Mouse (Mus musculus): Measurements from ENCODE around the gene Magi1. TPM values are rescaled to one million over a fixed set of nuclear protein-coding genes. Genes with fewer than 3 reads are reported as not detected.

Magi1 gene
- total RNA-seq, 2 experiments from 2014 or later = 13.9 to 18.5 TPM

DNA sequence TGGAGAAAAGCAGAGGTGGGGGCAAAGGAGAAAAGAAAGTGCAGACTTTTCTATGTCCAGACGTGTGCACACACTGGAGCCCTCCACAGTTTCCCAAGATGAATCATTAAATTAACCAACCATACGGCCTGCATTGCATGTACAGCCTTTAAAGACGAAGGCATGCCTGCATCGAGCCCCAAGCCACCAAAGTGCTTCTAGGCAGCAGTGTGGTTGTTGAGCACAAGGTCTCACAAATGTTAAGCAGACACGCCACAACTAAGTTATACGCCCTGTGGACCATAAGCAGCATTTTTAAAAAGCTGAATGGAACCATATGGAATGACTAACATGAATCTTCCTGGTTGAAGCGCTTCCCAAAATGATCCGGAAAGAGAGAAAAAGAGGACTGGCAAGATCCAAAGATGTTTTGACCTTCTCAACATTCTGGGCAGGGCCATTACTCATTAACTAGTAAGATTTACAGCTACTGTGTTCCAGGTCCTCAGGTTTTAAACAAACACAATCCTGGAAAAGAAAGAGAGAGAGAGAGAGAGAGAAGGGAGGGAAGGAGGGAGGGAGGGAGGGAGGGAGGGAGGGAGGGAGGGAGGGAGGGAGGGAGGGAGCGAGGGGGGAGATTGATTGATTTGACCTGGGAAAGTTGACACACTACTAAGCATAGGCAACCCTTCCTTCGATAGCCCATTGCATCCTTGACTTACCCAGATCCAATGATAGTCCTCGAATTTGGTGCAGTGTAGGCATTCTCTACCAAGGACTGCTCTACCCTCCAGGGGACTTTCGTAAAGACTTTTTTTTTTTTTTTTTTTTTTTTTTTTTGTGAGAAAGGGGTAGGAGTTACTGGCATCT is 26.5 kb downstream of the Magi1 start:
- no peak for DNase-seq

DNA sequence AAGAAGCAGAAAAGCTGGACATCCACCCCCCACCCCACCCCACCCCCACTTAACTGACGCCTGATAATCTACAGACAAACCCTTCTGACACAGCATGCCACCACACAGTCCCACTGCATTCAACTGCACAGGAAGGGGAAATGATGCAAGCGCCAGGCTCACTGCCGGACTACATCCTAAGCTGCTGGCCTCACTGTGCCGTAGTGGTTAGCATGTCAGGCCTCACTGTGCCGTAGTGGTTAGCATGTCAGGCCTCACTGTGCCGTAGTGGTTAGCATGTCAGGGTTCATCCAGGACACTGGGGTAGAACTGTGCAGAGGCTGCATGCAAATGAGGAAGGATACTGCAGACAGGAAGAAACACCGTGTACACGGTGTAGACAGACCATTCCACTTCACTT is 29.8 kb downstream of the Magi1 start:
- peak in 1 of 2 experiments; percentile 28 for DNase-seq

DNA sequence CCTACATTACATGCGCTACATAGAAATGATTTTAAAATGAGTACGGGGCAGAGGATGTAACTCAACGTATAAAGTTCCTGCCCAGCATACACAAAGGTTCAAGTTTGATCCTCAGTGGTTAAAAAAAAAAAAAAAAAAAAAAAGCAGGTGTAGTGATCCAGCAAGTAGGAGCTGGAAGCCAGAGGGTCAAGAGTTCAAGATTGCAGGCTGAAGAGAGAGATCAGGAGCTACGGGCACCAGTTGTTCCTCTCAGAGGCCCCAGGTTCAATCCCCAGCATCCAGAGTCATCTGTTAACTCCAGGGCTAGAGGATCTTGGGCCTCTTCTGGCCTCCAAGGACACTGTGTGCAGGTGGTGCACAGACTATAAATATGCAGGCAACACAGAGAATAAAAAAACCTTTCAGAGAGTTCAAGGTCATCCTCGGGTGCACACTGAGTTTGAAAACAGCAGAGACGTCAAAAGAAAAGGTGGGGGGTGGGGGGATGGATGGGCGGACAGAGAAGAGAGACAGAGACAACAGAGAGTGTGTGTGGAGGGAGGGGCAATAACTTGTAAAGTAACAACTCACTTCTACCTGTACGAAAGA is 32.3 kb downstream of the Magi1 start:
- DNase-seq = no peak

DNA sequence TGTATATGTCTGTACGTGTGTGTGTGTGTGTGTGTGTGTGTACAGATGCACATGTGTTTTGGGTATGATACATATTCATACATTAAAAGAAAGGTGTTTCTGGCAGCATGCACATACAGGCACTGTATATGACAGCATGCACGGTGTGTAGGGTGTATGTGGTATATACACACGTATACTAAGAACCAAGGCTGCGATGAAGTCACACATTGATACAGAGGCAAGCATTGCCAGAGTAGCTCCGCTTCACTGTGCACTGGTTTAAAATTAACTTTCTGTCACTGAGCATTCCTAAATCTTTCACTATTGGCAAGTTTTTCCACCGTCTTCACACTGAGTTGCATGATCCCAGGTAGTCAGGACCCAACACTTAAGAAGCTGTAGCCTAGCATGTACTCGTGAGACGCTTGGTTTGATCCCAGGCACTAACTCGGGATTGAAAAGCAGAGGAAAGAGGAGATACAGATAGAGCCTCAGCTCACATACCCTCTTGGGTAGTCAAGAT is 34.4 kb downstream of the Magi1 start:
- DNase-seq = no peak

DNA sequence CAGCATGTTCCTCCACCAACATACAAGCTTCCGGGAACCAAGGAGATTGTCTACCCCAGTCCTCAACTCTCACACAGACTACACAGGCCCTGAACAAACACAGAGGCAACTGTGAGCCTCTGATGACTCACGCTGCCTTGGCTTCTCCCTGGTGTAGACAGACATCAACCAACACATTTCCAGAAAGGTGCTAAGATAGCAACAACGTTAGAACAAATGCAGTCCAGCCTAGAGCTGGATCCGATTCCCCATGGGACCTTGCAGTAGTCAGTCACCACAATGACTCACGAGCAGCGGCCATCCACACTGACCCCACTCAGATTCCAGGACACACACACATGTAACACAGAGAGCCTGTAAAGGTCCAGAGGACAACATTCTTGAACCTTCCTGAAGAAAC is 42.5 kb downstream of the Magi1 start:
- peak; percentile 68 to 71 for DNase-seq

DNA sequence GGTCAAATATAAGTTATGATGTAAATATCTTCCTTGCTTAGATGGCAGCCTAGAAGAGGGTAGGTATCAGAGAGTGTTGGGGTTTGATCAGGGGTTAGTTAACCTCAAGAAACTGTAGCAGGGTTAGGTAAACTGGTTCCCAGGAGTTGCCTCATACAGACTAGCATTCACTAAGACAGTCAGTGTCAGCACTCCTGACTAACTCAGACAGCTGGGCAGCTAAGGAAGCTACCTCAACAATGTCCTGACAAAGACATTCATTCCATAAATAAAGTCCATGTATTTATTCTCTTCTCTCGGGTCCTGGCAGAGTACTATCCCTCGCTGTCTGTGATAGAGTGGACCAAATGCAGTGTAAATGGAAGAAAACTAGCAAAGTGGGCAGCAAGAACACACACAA is 45.1 kb downstream of the Magi1 start:
- DNase-seq = no peak

DNA sequence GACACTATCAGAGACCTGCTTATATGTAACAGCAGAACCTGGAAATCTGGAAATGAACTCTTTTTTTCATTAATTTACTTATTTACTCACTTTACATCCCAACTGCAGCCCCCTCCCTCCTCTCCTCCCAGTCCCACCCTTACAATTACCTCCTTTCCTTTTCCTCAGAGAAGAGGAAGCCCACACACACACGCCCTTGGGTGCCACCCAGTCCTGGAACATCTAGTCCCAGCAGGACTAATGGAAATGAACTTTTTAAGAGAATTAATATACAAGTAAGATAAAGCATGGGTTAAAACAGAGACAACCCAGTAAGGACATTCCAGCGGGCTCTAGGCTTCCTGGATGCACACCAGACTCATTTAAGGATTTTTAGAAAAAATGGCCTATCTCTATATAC is 46.8 kb downstream of the Magi1 start:
- DNase-seq = peak in 1 of 2 experiments; percentile 54

DNA sequence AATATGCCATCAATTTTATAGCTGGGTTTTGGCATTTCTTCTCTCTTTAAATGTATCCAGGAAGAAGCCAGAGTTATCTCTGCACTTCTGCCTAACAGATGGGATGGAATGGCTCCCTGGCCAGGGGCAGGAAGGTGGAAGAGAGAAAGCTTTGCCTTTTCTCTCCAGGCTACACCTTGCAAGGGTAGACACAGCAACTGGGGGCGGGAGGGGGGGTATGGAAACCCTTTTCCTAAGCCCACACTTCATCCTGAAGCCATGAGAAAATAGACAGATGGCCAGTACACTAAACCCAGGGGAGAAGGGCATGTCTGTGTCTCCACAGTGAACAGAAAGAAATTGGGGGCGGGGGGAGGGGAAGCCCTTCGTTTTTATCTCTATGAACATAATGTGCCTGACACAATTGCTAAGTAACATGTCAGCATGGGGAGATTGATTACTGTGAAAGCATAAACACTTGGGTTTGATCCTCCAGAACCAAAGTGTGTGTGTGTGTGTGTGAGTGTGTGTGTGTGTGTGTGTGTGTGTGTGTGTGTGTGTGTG is 51.4 kb downstream of the Magi1 start:
- no peak for DNase-seq

DNA sequence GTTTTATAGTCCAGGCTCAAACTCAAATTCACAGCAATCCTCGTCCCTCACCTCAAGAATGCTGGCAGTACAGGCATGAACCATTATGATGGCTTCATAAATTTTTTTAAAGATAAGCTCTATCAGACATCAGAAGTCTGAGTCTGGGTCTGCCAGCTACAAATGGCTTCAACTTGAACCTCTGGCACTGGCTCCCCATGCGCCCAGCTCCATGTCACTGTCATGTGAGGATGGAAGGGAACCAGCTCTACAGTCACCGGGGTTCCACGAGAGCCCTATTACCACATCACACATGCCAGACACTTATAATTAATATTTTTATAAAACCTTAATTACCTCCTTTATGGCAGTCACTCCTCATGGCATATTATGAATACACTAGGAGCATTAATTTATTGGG is 51.9 kb downstream of the Magi1 start:
- no peak for DNase-seq

DNA sequence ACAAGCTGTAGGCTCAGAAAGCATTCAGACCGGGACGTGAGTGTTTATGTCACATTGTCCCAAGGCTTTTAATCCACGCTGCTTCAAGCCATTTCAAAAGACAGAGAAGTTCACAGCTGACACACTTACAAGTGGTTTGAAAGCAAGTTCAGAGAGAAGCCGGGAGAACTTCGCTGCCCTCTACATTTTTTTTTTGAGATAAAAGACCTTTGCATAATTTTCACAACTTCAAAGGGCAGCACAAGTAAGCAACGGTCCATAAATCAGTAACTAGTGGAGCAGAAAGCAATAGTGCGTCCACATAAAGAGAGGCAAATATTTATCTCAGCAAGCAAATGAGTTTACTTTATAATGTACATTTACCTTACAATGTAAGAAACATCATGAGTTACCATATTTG is 52.4 kb downstream of the Magi1 start:
- no peak for DNase-seq

DNA sequence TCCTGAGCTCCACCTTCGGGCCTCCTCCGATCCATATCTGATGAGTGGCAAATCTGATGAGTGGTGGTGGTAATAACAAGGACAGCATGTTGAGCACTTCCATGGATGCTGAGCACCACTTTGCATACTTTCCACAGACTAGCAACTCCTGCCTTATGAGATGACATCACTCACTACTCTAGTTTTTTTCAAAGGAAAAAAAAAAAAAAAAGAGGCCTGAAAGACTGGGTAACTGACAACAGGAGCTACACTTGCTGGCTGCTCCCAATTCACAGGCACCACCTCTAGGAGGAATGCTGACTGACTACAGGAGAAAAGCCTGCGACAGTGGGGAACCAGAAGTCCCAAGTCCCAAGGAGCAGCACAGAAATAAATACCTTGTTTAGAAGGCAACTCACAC is 52.8 kb downstream of the Magi1 start:
- no peak for DNase-seq

DNA sequence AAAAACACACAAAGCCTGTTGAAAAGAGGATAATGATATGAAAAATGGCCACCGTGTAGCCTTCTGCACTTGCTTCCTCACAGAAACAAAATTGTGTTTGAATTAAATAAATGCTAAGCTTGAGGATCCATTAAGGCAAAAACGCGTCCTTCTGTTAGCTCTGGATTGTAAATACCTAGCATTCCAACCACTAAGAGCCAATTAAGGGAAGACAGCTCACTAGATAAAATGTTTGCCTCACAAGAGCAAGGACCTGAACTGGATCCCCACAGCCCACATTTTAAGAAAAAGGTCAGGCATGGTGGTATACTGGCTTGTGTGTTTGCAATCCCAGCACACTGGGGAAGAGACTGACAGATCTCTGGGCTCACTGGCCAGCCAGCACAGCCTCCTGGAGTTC is 53.6 kb downstream of the Magi1 start:
- DNase-seq = no peak

DNA sequence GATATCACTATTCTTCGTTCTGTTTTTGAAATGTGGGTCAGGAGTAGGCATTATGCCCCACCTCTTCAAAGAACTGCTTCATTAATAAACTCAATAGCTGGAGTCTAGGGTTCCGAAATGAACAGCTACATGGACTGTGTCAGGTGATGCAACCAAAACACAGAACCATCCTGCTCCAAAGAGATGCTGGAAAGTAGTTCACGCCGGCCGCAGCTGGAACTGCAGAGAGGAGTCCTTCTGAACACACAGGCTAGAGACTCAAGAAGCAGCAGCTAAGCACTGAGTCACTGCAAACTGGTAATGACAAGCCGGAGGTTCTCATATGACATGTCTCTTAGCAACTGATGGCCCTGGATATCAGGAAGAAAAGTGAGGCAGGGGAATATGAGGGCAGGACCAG is 57.5 kb downstream of the Magi1 start:
- peak in 1 of 2 experiments; percentile 42 for DNase-seq

DNA sequence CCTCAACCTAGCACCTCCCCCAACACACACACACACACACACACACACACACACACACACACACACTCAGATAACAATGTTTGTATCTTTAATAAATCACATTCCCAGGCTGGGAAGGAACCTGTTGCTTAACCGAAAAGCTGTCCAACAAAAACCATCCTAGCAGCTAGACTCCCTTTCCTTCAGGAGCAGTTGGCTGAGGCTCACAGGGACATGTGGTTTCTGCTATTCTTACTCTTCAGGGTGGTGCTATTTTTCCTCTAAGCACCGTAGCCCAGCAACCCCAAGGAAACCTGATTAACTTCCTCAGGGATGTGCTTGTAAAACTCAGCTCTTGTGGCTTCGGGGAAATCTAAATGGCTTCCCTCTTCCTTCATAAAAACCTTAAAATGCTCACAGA is 57.9 kb downstream of the Magi1 start:
- DNase-seq = peak; percentile 73 to 86

DNA sequence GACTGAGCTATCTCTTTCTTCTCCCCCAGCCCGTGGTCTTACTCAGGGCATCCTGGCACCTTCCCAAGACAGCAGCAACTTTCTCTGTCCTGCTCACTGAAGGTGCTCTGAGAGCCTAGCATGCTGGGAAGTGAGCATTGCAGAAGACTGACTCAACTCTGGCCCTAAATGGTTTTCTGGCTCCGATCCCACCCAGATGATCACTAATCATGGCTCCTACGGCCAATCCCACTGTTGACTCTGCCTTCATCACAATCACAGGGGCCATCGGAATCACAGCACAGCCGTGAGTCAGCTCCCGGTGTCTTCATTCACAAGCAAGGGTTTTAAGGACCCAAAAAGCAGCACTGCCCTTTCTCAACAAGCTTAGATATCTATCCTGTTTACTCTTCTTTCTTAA is 58.6 kb downstream of the Magi1 start:
- DNase-seq = peak; percentile 41 to 44

DNA sequence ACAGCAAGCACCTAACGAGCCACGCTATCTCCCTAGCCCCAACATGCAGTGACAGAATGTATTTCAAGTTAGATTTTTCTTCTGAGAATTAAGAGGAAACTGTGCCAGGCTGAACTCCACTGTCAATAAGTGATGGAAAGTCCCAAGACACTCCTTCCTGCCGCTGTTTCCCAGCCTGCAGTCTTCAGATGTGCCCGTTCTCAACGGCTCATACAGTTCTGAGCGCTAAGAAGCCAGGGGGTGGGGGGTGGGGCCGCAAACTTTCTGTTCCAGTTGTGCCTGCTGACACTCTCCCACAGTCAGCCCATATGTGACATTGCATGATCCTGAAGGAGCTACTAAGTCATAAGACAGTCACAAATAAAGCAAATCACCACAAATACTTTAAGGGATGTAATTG is 61.5 kb downstream of the Magi1 start:
- DNase-seq = no peak

DNA sequence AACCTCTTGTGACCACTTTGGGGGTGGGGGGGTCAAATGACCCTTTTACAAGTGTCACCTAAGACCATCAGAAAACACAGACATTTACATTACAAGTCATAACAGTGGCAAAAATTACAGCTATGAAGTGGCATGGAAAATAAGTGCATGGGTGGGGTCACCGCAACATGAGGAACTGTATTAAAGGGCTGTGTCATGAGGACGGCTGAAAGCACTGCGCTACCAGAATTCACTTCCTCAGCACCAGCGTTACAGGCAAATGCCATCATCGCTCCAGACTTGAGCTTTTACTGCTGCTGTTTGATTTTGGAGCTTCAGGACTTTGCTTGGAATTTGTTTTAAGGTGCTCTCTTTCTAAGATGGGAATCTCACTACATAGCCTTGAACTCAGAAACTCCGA is 62.0 kb downstream of the Magi1 start:
- no peak for DNase-seq

DNA sequence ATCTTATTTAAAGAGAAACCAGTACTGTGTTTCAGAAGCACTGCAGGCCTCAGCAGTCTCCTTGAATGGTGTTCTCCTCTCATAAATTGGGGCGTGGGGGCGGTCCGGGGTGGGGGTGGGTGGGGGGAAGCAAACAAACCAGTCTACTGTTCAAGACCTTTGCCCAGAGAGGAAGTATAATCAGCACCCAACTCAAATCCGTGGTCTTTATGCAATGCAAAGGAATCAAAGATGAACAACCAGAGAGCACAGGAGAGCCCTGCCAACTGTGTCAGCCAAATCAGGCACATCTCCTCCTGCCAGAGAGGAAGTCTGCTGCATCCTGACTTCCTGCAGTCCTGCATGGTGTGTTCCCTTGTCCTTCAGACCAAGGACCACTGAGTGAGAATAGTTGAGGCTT is 65.6 kb downstream of the Magi1 start:
- DNase-seq = peak; percentile 48 to 62

DNA sequence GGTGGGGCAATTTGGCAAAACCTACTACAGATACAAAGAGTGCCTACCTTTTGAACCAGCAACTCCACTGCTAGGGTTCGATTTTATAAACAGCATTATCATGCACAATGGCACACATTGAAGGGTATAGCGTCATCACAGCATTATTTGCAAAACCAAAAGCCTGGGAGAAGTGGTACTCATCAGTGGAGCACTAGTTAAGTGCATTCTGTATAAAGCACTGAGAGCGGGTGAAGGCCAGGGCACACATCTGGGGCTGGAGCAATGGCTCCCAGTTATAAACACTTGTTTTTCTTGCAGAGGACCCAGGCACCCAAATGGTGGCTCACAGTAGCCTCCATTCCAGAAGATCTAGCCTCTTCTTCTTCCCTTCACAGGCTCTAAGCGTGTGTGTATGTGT is 67.9 kb downstream of the Magi1 start:
- DNase-seq = no peak

DNA sequence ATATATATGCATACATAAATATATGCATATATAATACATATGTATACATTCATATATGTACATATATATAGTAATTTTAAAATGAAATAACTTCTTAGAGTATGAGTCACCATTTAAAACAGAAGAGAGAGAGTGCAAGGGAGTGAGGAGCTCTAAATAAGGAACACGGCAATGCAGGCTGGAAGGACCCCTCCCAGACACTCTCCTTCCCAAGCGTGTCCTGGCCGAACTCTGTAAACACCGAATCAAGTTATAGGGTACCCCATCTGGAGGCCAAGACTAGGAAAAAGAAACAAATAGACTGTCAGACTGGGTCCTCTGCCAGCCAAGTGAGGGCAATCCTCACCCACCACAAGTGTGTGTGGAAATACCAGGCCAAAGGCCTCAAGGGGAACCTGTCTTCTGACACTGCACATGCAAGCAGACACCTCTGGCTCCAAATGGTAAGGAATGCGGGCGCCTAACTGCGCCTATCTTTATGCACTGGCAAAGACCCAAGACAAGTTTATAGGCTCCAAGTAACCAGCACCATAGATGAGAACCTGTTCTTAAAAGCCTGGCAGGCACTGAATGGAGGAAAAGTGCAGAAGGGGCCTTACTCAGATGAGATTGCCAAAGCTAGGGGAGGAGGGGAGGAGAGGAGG is 68.7 kb downstream of the Magi1 start:
- peak; percentile 54 to 71 for DNase-seq

DNA sequence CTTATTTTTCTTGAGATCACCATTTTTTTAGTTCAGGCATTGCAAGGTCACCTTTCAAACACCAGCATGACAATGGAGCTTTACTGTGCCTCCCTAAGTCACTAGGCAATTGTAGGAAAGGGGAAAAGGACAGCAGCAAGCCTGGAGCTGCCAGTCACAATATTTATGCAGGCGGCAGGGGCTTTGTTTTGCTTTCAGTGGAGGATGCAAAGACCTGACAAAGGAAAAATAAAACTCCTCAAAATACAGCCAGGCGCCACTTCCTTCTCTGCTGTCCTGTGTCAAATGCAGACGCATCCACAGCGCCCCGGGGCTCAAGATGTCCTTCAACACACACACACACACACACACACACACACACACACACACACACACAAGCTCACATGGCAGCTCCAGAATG is 77.8 kb downstream of the Magi1 start:
- peak in 1 of 2 experiments; percentile 19 for DNase-seq

DNA sequence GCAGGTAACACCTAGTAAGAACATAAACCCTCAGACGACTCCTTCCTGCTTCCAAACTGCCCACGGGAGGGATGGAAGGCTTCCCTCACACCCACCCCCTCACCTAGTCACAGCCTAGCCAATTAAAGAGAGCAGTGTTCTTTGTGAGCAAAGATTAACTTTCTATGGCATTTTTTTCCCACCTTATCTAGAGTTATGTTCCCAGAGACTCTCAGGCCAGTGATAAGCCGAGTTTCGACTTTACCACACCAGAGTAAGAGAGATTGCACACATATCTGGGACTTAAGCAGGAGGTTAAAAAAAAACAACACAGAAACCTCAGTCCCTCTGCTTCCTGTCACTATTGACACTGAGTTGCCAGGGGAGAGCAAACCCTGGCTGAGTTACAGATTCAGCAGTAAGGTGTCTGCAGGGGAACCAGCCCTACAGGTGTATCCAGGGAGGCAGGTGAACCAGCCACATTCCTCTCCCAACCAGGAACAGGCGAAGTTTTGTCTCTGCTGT is 80.0 kb downstream of the Magi1 start:
- no peak for DNase-seq

DNA sequence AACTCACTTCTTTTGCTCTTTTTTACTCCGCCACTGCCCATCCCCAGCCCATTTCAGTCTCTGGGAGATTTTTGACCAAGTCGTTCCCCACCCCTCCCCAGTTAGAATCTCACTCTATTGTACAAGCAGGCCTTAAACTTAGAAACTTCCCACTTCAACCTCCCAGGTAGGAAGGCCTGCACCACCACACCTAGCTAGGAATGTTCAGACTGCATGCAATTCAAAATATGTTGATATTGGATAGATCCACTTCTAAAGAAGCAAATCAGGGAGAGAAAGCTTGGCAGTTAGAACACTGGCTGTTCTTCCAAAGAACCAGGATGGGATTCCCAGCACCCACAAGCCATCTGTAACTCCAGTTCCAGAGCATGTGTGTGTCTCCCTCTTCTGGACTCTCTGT is 81.8 kb downstream of the Magi1 start:
- no peak for DNase-seq
